Mouse (Mus musculus): ENCODE measurements around the gene Ano6. TPM values are rescaled to one million over a fixed set of nuclear protein-coding genes. Genes with fewer than 3 reads are reported as not detected.

Gene Ano6
- polyA plus RNA-seq, 1 experiment: not detected

GRCm38 (mm10) chr15:95929087-95929486, 138.4 kb downstream of the Ano6 start:
- TF ChIP-seq GATA1 (IDR thresholded peaks at IDR 0.05; ENCODE audit: low read length): no peak

GRCm38 (mm10) chr15:95931013-95931775, 140.6 kb downstream of the Ano6 start:
- no peak for TF ChIP-seq GATA1 (IDR thresholded peaks at IDR 0.05; ENCODE audit: low read length)

GRCm38 (mm10) chr15:95932358-95932757, 141.7 kb downstream of the Ano6 start:
- no peak for TF ChIP-seq GATA1 (IDR thresholded peaks at IDR 0.05; ENCODE audit: low read length)

- no peak for TF ChIP-seq GATA1 (IDR thresholded peaks at IDR 0.05; ENCODE audit: low read length)
Observed at GRCm38 (mm10) chr15:95935141-95935540, 144.5 kb downstream of the Ano6 start.

- no peak for TF ChIP-seq GATA1 (IDR thresholded peaks at IDR 0.05; ENCODE audit: low read length)
Observed at GRCm38 (mm10) chr15:95943470-95943869, 152.8 kb downstream of the Ano6 start.

- no peak for TF ChIP-seq GATA1 (IDR thresholded peaks at IDR 0.05; ENCODE audit: low read length)
Observed at GRCm38 (mm10) chr15:95944299-95944698, 153.7 kb downstream of the Ano6 start.

GRCm38 (mm10) chr15:95945951-95946708, 155.5 kb downstream of the Ano6 start:
- no peak for TF ChIP-seq GATA1 (IDR thresholded peaks at IDR 0.05; ENCODE audit: low read length)

GRCm38 (mm10) chr15:95948411-95948810, 157.8 kb downstream of the Ano6 start:
- TF ChIP-seq GATA1 (IDR thresholded peaks at IDR 0.05; ENCODE audit: low read length): no peak

GRCm38 (mm10) chr15:95949336-95949735, 158.7 kb downstream of the Ano6 start:
- TF ChIP-seq GATA1 (IDR thresholded peaks at IDR 0.05; ENCODE audit: low read length): no peak

GRCm38 (mm10) chr15:95951497-95951896, 160.9 kb downstream of the Ano6 start:
- TF ChIP-seq GATA1 (IDR thresholded peaks at IDR 0.05; ENCODE audit: low read length): no peak

- no peak for TF ChIP-seq GATA1 (IDR thresholded peaks at IDR 0.05; ENCODE audit: low read length)
Observed at GRCm38 (mm10) chr15:95956692-95957091, 166.0 kb downstream of the Ano6 start.

- no peak for TF ChIP-seq GATA1 (IDR thresholded peaks at IDR 0.05; ENCODE audit: low read length)
Observed at GRCm38 (mm10) chr15:95962411-95963123, 171.9 kb downstream of the Ano6 start.

GRCm38 (mm10) chr15:95963124-95963482, 172.5 kb downstream of the Ano6 start:
- TF ChIP-seq GATA1 (IDR thresholded peaks at IDR 0.05; ENCODE audit: low read length): no peak

GRCm38 (mm10) chr15:95963533-95964250, 173.0 kb downstream of the Ano6 start:
- TF ChIP-seq GATA1 (IDR thresholded peaks at IDR 0.05; ENCODE audit: low read length): no peak

- TF ChIP-seq GATA1 (IDR thresholded peaks at IDR 0.05; ENCODE audit: low read length): no peak
Observed at GRCm38 (mm10) chr15:95964251-95964561, 173.6 kb downstream of the Ano6 start.

- no peak for TF ChIP-seq GATA1 (IDR thresholded peaks at IDR 0.05; ENCODE audit: low read length)
Observed at GRCm38 (mm10) chr15:95966979-95967378, 176.3 kb downstream of the Ano6 start.

Data from G1E-ER4 (cell line).